Mouse (Mus musculus) ovary, postnatal 10 days (tissue): ENCODE data around the gene Enox2.

Experiments used
- DNase-seq: peaks from one replicate; pipeline ENCODE4 v3.0.0; 2022; ENCODE audit warnings: low spot score

Enox2 gene

GRCm38 (mm10) chrX:49002892-49003291 is 285.2 kb downstream of the Enox2 start:
- DNase-seq: no peak

DNA sequence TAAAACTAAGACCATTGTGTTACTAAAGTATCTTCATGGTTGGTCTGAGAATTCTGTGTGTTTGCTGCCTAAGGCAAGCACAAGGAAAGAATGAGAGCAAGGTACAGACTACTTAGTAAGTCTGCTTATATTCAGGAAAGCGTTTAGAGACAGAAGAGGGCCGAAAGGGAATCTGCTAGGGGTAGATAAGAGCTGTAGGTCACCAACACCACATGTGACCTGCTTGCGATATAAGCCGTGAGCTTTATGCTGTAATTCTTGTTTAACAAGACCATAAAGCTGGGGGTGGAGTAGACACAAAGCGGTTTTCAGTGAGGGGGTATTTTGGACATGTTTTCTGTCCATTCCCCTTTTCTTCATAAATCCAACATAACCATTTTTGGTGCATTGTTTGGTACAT is 302.4 kb downstream of the Enox2 start:
- no peak for DNase-seq

GRCm38 (mm10) chrX:48984451-48984850 is 303.6 kb downstream of the Enox2 start:
- DNase-seq: no peak
